ENCODE assay signal across 8 mouse cellular contexts in the genomic region with DNA sequence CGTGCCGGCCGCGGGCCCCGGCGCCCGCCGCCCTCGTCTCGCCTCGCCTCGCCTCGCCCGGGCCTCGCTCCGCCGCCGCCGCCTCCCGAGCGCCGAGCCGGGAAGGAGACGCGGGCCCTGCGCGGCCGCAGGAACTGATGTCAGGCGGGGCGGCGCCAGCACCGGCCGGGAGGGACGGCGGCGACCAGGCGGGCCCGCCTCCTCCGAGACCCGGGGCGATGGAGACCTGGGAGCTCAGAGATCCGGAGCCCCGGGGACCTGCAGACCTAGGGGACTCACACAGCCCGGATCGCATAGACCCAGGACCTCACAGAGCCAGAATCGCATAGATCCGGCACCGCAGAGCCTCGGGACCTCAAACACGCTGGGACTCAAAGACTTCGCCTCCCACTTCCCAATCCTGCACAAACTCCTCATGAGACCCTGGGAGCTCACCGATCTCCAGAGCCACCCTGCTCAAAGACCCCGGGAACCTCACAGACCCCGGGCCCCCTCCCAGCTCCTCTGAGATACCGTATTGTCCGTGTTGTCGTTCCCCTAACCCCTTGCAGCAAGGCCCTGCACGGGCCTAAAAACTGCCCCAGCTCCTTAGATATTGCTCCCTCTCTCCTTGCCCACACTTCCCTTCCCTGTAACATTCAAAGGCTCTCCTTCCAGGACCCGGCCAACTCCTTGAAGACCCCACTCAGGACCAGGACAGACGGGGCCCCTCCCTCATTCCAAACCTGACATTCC. TPM values are rescaled to one million over a fixed set of nuclear protein-coding genes. Genes with fewer than 3 reads are reported as not detected.
A peak's percentile ranks its signal among the peaks of the same experiment; 100 is the strongest.
DNase-seq lines count a peak whose midpoint lies in the region; ATAC-seq lines count a peak whose summit lies in the region.

No protein-coding gene starts in this region.

- intact Hi-C loops in left cerebral cortex, postnatal 10 days (cut with DNase I) = no loop called here

- peak overlapping the region; percentile 85 for H3K4me3 ChIP-seq in hindbrain, embryonic 15.5 days

- peaks cover 28% of the 10 kb centered on the region for H3K4me1 ChIP-seq in hindbrain, embryonic 15.5 days (replicated peaks)

- DNase-seq in T-cell, adult 2 months (ENCODE audit: low spot score) = peak; percentile 65
- peak; percentile 83 to 87 for DNase-seq in cerebellum, postnatal 10 days
- peak; percentile 68 to 71 for DNase-seq in frontal cortex, postnatal 36 days (ENCODE audit: low spot score in 2 of 2)
- peak; percentile 52 to 87 for DNase-seq in left cerebral cortex, postnatal 10 days (ENCODE audit: extremely low spot score in 1 of 2, low spot score in 2 of 2)
- DNase-seq in right cerebral cortex, postnatal 14 days = peak; percentile 72
- peak; percentile 61 for DNase-seq in yolk sac, embryonic 10.5 days (ENCODE audit: low spot score)

- no peaks in the 10 kb centered on the region for H3K27me3 ChIP-seq in hindbrain, embryonic 15.5 days

- peak overlapping the region; percentile 85 for H3K4me2 ChIP-seq in hindbrain, embryonic 15.5 days

- peak overlapping the region; percentile 97 for H3K9ac ChIP-seq in hindbrain, embryonic 15.5 days

- peak overlapping the region; percentile 83 for H3K27ac ChIP-seq in hindbrain, embryonic 15.5 days (replicated peaks)

- no peaks in the 10 kb centered on the region for H3K9me3 ChIP-seq in hindbrain, embryonic 15.5 days

- peaks cover 3% of the 10 kb centered on the region; the same call in 1 of the 2 replicates for H3K36me3 ChIP-seq in hindbrain, embryonic 15.5 days

- WGBS in hindbrain, embryonic 15.5 days = under 1% methylated on average over 46 of the region's 60 CpGs

- ATAC-seq in hindbrain, embryonic 15.5 days (ENCODE audit: low FRiP score, low read depth) = peak; percentile 84
- peak; percentile 85 for ATAC-seq in megakaryocyte progenitor cell, adult 5-6 weeks (replicated peaks; ENCODE audit: poor library complexity)

RNA-seq across cellular contexts. Expression of a gene that starts 0.5 kb away (rescaled TPM):
- 8.2 and 9.9 TPM in 2 replicates for polyA plus RNA-seq in hindbrain, embryonic 15.5 days (2015; fragmentation: Nextera tagmentation; extraction: Ambion mirVana)
- 10 to 100 TPM; 49.0 to 55.0 TPM for total RNA-seq in left cerebral cortex, postnatal 10 days (2021)
- 7.2 and 12.8 TPM in 2 replicates for total RNA-seq in megakaryocyte progenitor cell, adult 5-6 weeks (2015)
- 9.8 and 11.0 TPM in 2 replicates for total RNA-seq in megakaryocyte progenitor cell, adult 5-6 weeks (2017)

RNA-seq across cellular contexts. Expression of a gene that starts 21.2 kb away (rescaled TPM):
- 0.51 TPM in 1 of 2 replicates, not detected in the other for polyA plus RNA-seq in hindbrain, embryonic 15.5 days (2015; fragmentation: Nextera tagmentation; extraction: Ambion mirVana)
- 1 to 10 TPM in 1 of 2 experiments, under 1 TPM in 1; 0.41 to 3.0 TPM for total RNA-seq in left cerebral cortex, postnatal 10 days (2021)
- total RNA-seq in megakaryocyte progenitor cell, adult 5-6 weeks (2015) = 20.0 and 22.7 TPM in 2 replicates
- 6.6 and 7.6 TPM in 2 replicates for total RNA-seq in megakaryocyte progenitor cell, adult 5-6 weeks (2017)

RNA-seq across cellular contexts. Expression of a gene that starts 40.6 kb away (rescaled TPM):
- polyA plus RNA-seq in hindbrain, embryonic 15.5 days (2015; fragmentation: Nextera tagmentation; extraction: Ambion mirVana) = 0.19 and 0.28 TPM in 2 replicates
- 1 to 10 TPM; 2.3 to 4.1 TPM for total RNA-seq in left cerebral cortex, postnatal 10 days (2021)
- not detected in 2 replicates for total RNA-seq in megakaryocyte progenitor cell, adult 5-6 weeks (2015)
- not detected in 2 replicates for total RNA-seq in megakaryocyte progenitor cell, adult 5-6 weeks (2017)

RNA-seq across cellular contexts. Expression of a gene that starts 45.7 kb away (rescaled TPM):
- polyA plus RNA-seq in hindbrain, embryonic 15.5 days (2015; fragmentation: Nextera tagmentation; extraction: Ambion mirVana) = 0.36 and 0.58 TPM in 2 replicates
- under 1 TPM; 0.28 to 0.79 TPM for total RNA-seq in left cerebral cortex, postnatal 10 days (2021)
- 0.10 and 0.76 TPM in 2 replicates for total RNA-seq in megakaryocyte progenitor cell, adult 5-6 weeks (2015)
- total RNA-seq in megakaryocyte progenitor cell, adult 5-6 weeks (2017) = 0.46 and 1.6 TPM in 2 replicates

RNA-seq across cellular contexts. Expression of a gene that starts 58.3 kb away (rescaled TPM):
- polyA plus RNA-seq in hindbrain, embryonic 15.5 days (2015; fragmentation: Nextera tagmentation; extraction: Ambion mirVana) = 37.7 and 49.9 TPM in 2 replicates
- 1 to 10 TPM; 4.4 to 6.0 TPM for total RNA-seq in left cerebral cortex, postnatal 10 days (2021)
- not detected in 2 replicates for total RNA-seq in megakaryocyte progenitor cell, adult 5-6 weeks (2015)
- total RNA-seq in megakaryocyte progenitor cell, adult 5-6 weeks (2017) = 0.07 TPM in 1 of 2 replicates, not detected in the other

Comparison
In these comparisons a context has a peak if more than half of its experiments do, and no peak if none do; other contexts are left out.
1. Peak in every context shown above with its lines: DNase-seq, ATAC-seq, H3K4me3 ChIP-seq and H3K27ac ChIP-seq.